Mouse (Mus musculus) brain, embryonic 14.5 days (tissue): ENCODE measurements around the gene Enam.

Experiments
- CTCF ChIP-seq: fragments of 200-500 bp; IDR thresholded peaks from 2 replicates; pipeline ENCODE4 v1.5.1; 2012; ENCODE audit warnings: inconsistent platforms, mild to moderate bottlenecking, moderate library complexity, borderline replicate concordance; ENCODE audit not compliant: insufficient read depth, insufficient read length; ENCODE audit errors: extremely low read depth
- POLR2A ChIP-seq: fragments of 200-500 bp; IDR thresholded peaks from 2 replicates; pipeline ENCODE4 v1.6.1; 2012; ENCODE audit warnings: mild to moderate bottlenecking, inconsistent platforms, borderline replicate concordance; ENCODE audit not compliant: poor library complexity, insufficient read depth, insufficient read length, severe bottlenecking; ENCODE audit errors: extremely low read depth

- TF ChIP-seq CTCF (no peak), POLR2A (no peak)
These were observed 21.2 kb downstream of the Enam start for GRCm38 (mm10) chr5:88508990-88509389.
